In the genomic region with DNA sequence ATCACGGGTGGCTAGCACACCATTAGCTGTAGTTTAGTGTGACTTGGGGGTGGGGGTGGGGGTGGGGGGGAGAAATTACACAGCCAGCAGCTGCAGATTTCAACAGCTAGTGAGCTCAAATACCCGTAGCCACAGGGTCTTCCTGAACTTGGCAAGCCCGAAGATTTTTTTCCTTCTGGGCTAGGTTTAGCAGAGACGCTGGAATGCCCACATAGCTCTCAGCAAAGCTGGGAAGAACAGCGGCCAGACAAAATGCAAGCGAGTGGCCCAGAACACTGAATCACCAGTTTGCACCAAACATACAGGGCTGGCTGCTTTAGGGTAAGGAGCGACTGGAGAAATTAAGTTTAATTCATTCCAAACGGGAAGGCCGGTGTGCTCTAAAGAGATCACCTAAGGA, we compare ENCODE assay signal across 8 mouse cellular contexts. TPM values are rescaled to one million over a fixed set of nuclear protein-coding genes. Genes with fewer than 3 reads are reported as not detected.
A peak's percentile ranks its signal among the peaks of the same experiment; 100 is the strongest.
DNase-seq lines count a peak whose midpoint lies in the region; ATAC-seq and TF ChIP-seq lines count a peak whose summit lies in the region.

No protein-coding gene starts in this region.

- no peak for TF ChIP-seq EP300 in liver, postnatal 0 days (IDR thresholded peaks at IDR 0.05; ENCODE audit: low read depth)

- H3K4me3 ChIP-seq in brown adipose tissue, adult 24 weeks (ENCODE audit: insufficient read depth, low read depth, low read length), result peak overlapping the region; percentile 60
- H3K4me3 ChIP-seq in hindbrain, embryonic 15.5 days, result peak overlapping the region; percentile 65
- H3K4me3 ChIP-seq in liver, postnatal 0 days (ENCODE audit: low read depth, low read length), result peak overlapping the region; percentile 58

- no peak for TF ChIP-seq CTCF in liver, postnatal 0 days (IDR thresholded peaks at IDR 0.05; ENCODE audit: low read depth)

- no peak for ATAC-seq in hindbrain, embryonic 15.5 days (ENCODE audit: low FRiP score, low read depth)
- 0 out of 2 replicates have a peak, but pooled peaks have one; percentile 11 for ATAC-seq in liver, postnatal 0 days

- H3K9ac ChIP-seq in hindbrain, embryonic 15.5 days, result peak overlapping the region; percentile 61; the same call in 1 of the 2 replicates
- H3K9ac ChIP-seq in liver, postnatal 0 days (replicated peaks), result peak overlapping the region; percentile 70

- no peaks in the 10 kb centered on the region for H3K9me3 ChIP-seq in hindbrain, embryonic 15.5 days
- no peaks in the 10 kb centered on the region for H3K9me3 ChIP-seq in liver, postnatal 0 days (ENCODE audit: low read length)

- no peaks in the 10 kb centered on the region; the same call in 1 of the 2 replicates for H3K4me1 ChIP-seq in brown adipose tissue, adult 24 weeks (ENCODE audit: control insufficient read depth, insufficient read depth, insufficient read length, low read length)
- H3K4me1 ChIP-seq in hindbrain, embryonic 15.5 days (replicated peaks), result peaks cover 12% of the 10 kb centered on the region
- no peaks in the 10 kb centered on the region for H3K4me1 ChIP-seq in liver, postnatal 0 days (ENCODE audit: insufficient read depth)

- intact Hi-C loops in heart, postnatal 10 days (cut with DNase I), result loop anchor here (5.0 kb wide), 1 partner anchor 49 kb away; no protein-coding TSS in a partner anchor

- peaks cover 14% of the 10 kb centered on the region for H3K27me3 ChIP-seq in hindbrain, embryonic 15.5 days
- H3K27me3 ChIP-seq in liver, postnatal 0 days (ENCODE audit: insufficient read depth, low read length), result no peaks in the 10 kb centered on the region

- H3K4me2 ChIP-seq in hindbrain, embryonic 15.5 days, result peak overlapping the region; percentile 100
- H3K4me2 ChIP-seq in liver, postnatal 0 days (ENCODE audit: low read depth, low read length), result peak overlapping the region; percentile 78

- WGBS in hindbrain, embryonic 15.5 days, result 15% methylated on average over 9 of the region's 9 CpGs
- 23% methylated on average over 9 of the region's 9 CpGs for WGBS in liver, postnatal 0 days (ENCODE audit: insufficient replicate concordance)

- no peak overlapping the region for H3K27ac ChIP-seq in brown adipose tissue, adult 24 weeks (replicated peaks; ENCODE audit: low read depth, low read length)
- H3K27ac ChIP-seq in hindbrain, embryonic 15.5 days (replicated peaks), result no peak overlapping the region
- peak overlapping the region; percentile 93 for H3K27ac ChIP-seq in liver, postnatal 0 days (ENCODE audit: low read depth)

- H3K36me3 ChIP-seq in hindbrain, embryonic 15.5 days, result no peaks in the 10 kb centered on the region
- no peaks in the 10 kb centered on the region for H3K36me3 ChIP-seq in liver, postnatal 0 days (replicated peaks; ENCODE audit: insufficient read depth, low read length)

- DNase-seq in heart, adult 11 months, result peak; percentile 75
- no peak for DNase-seq in heart, postnatal 10 days
- DNase-seq in liver, postnatal 0 days, result no peak
- no peak for DNase-seq in adrenal gland, adult (ENCODE audit: inconsistent age in 2 of 2, low spot score in 1 of 2)
- no peak for DNase-seq in gastrocnemius, postnatal 4 days (ENCODE audit: low spot score in 2 of 2)
- no peak for DNase-seq in adrenal gland, postnatal 4 days (ENCODE audit: low spot score in 2 of 2)

RNA-seq across cellular contexts. Expression of a gene that starts 0.9 kb away (rescaled TPM):
- total RNA-seq in heart, postnatal 10 days (2021), result 1 to 10 TPM; 4.7 to 5.8 TPM
- 0.99 and 1.3 TPM in 2 replicates for polyA plus RNA-seq in brown adipose tissue, adult 24 weeks (2012; ENCODE audit: insufficient read depth, insufficient read length, missing spikeins)
- 2.7 and 2.8 TPM in 2 replicates for polyA plus RNA-seq in hindbrain, embryonic 15.5 days (2015; fragmentation: Nextera tagmentation; extraction: Ambion mirVana)
- 17.1 and 22.6 TPM in 2 replicates for polyA plus RNA-seq in liver, postnatal 0 days (2015; fragmentation: Nextera tagmentation; extraction: Ambion mirVana)
- 1 to 10 TPM; 3.6 to 3.8 TPM for total RNA-seq in gastrocnemius, postnatal 4 days (2021)
- total RNA-seq in adrenal gland, postnatal 4 days (2021), result 10 to 100 TPM in 1 of 2 experiments, 1 to 10 TPM in 1; 5.9 to 10.2 TPM
